Mouse (Mus musculus) CH12.LX (cell line): ENCODE results near the gene Tmem89. TPM values are rescaled to one million over a fixed set of nuclear protein-coding genes. Genes with fewer than 3 reads are reported as not detected.

ENCODE experiments used
- DNase-seq: peaks from one replicate; pipeline ENCODE4 v3.0.0-alpha.2; 2013; ENCODE audit errors: extremely low read depth
- H3K27ac ChIP-seq: 2 replicates; pipeline ENCODE4 v1.5.1; 2012; ENCODE audit warnings: low read depth, mild to moderate bottlenecking, control low read depth, moderate library complexity; ENCODE audit not compliant: insufficient read depth
- H3K27me3 ChIP-seq: replicated peaks from 2 replicates; pipeline ENCODE3; 2012; ENCODE audit warnings: inconsistent platforms
- H3K36me3 ChIP-seq, 2 experiments: replicated peaks in 1 of 2; 2 replicates each; pipeline versions ENCODE3 to v1.6.1; 2012; ENCODE audit warnings: inconsistent platforms in 1 of 2, low read length in 1 of 2, mild to moderate bottlenecking in 1 of 2, mixed read lengths in 1 of 2, moderate library complexity in 1 of 2; ENCODE audit not compliant: control insufficient read depth in 1 of 2, insufficient read depth in 1 of 2
- H3K4me1 ChIP-seq, 2 experiments: 2 replicates each; pipeline ENCODE4 v1.6.1; 2012; ENCODE audit warnings: inconsistent platforms in 1 of 2, moderate library complexity in 1 of 2; ENCODE audit not compliant: insufficient read depth in 2 of 2, control insufficient read depth in 1 of 2
- H3K4me2 ChIP-seq: 2 replicates; pipeline ENCODE4 v1.6.1; 2012; ENCODE audit warnings: low read depth, mild to moderate bottlenecking, control low read depth; ENCODE audit not compliant: poor library complexity, insufficient read depth, severe bottlenecking
- H3K4me3 ChIP-seq, 3 experiments: fragments of 150-350 bp in 1 of 3; sonication (generic) in 1 of 3; replicated peaks in 1 of 3; 2 replicates each; pipeline versions ENCODE3 to v1.5.1; 2011 to 2012; ENCODE audit warnings: low read depth in 2 of 3, low read length in 2 of 3, mild to moderate bottlenecking in 2 of 3, moderate library complexity in 2 of 3, control low read depth in 1 of 3, improper control_type of control experiment in 1 of 3, inconsistent platforms in 1 of 3, mixed read lengths in 1 of 3; ENCODE audit not compliant: poor library complexity in 1 of 3
- H3K79me2 ChIP-seq: replicated peaks from 2 replicates; pipeline ENCODE4 v1.6.1; 2012; ENCODE audit warnings: mild to moderate bottlenecking, moderate library complexity; ENCODE audit not compliant: control insufficient read depth, poor library complexity, insufficient read depth, severe bottlenecking; ENCODE audit errors: extremely low read depth
- H3K9ac ChIP-seq: 2 replicates; pipeline ENCODE4 v1.6.1; 2012; ENCODE audit warnings: low read depth, mild to moderate bottlenecking, control low read depth, moderate library complexity; ENCODE audit not compliant: insufficient read depth
- H3K9me3 ChIP-seq: replicated peaks from 2 replicates; pipeline ENCODE3; 2012; ENCODE audit warnings: low read length, inconsistent platforms, mixed read lengths
- JUND ChIP-seq: conservative IDR thresholded peaks from 2 replicates; pipeline ENCODE4 v1.6.1; 2011; ENCODE audit warnings: low read depth, low read length, improper control_type of control experiment
- KAT2A ChIP-seq: IDR thresholded peaks from 2 replicates; pipeline ENCODE4 v1.6.1; 2012; ENCODE audit warnings: low read length, improper control_type of control experiment, inconsistent platforms; ENCODE audit not compliant: insufficient replicate concordance
- MAX ChIP-seq: IDR thresholded peaks from 2 replicates; pipeline ENCODE4 v1.6.1; 2011; ENCODE audit warnings: low read length, improper control_type of control experiment
- POLR2A ChIP-seq: IDR thresholded peaks from 2 replicates; pipeline ENCODE4 v1.6.1; 2011; ENCODE audit warnings: low read depth, mild to moderate bottlenecking, improper control_type of control experiment, low read length
- POLR2AphosphoS2 ChIP-seq: IDR thresholded peaks from 2 replicates; pipeline ENCODE4 v1.6.1; 2011; ENCODE audit warnings: low read depth, low read length, improper control_type of control experiment
- RAD21 ChIP-seq: IDR thresholded peaks from 2 replicates; pipeline ENCODE4 v1.6.1; 2011; ENCODE audit warnings: low read depth, mild to moderate bottlenecking, low read length, improper control_type of control experiment, moderate library complexity
- TBP ChIP-seq: conservative IDR thresholded peaks from 2 replicates; pipeline ENCODE4 v1.6.1; 2011; ENCODE audit warnings: low read depth, low read length, improper control_type of control experiment
- UBTF ChIP-seq: IDR thresholded peaks from 2 replicates; pipeline ENCODE4 v1.6.1; 2012; ENCODE audit warnings: low read depth, mild to moderate bottlenecking, inconsistent platforms, low read length, improper control_type of control experiment, moderate library complexity
- USF2 ChIP-seq: conservative IDR thresholded peaks from 2 replicates; pipeline ENCODE4 v1.6.1; 2011; ENCODE audit warnings: low read depth, low read length, improper control_type of control experiment
- ZC3H11A ChIP-seq: IDR thresholded peaks from 2 replicates; pipeline ENCODE4 v1.6.1; 2012; ENCODE audit warnings: low read depth, mild to moderate bottlenecking, inconsistent platforms, low read length, improper control_type of control experiment
- ZMIZ1 ChIP-seq: IDR thresholded peaks from 2 replicates; pipeline ENCODE4 v1.6.1; 2012; ENCODE audit warnings: low read depth, mild to moderate bottlenecking, inconsistent platforms, low read length, improper control_type of control experiment
- dilution Hi-C: fragments of 300-500 bp; cut with MboI; formaldehyde crosslinking; loops from 2 replicates; pipeline ENCODE4 v1.14.3; 2020; ENCODE audit warnings: low sequenced_read_pairs; ENCODE audit not compliant: extremely low pct_unique_long_range_greater_than_20kb, extremely low pct_ligation_motif_present
- in situ Hi-C: fragments of 300-500 bp; cut with MboI; formaldehyde crosslinking; loops from 3 replicates; pipeline ENCODE4 v1.14.3; 2019; ENCODE audit warnings: low sequenced_read_pairs, low pct_ligation_motif_present, low pct_unique_long_range_greater_than_20kb, mixed read lengths
- polyA plus RNA-seq: library from polyadenylated mRNA; unstranded; fragments of >175 nt; gene quantifications from 2 replicates; pipeline ENCODE4 v1.2.1, GENCODE M21; 2012; ENCODE audit warnings: low read depth; ENCODE audit not compliant: insufficient read length
- total RNA-seq, 2 experiments: library from RNA; depleted of rRNA; stranded (reverse); fragments of 300-350 nt in 1 of 2; fragments of >200 nt in 1 of 2; gene quantifications; 2 replicates each; pipeline ENCODE4 v1.2.3; 2012 to 2014

Gene Tmem89
- total and polyA plus RNA-seq, 3 experiments = not detected

- Histone ChIP-seq H3K4me1 (no peaks in the 10 kb centered on the region), H3K9ac (no peak overlapping the region), H3K27me3 (no peaks in the 10 kb centered on the region), H3K27ac (no peak overlapping the region), H3K36me3 (peaks cover 0 to 13% of the 10 kb centered on the region in 2 experiments), H3K4me3 (no peak overlapping the region), H3K79me2 (no peaks in the 10 kb centered on the region), H3K9me3 (no peaks in the 10 kb centered on the region), H3K4me2 (no peak overlapping the region)
- dilution Hi-C loops (no loop called here), in situ Hi-C loops (no loop called here)
- TF ChIP-seq USF2 = no peak
- no peak for TF ChIP-seq ZC3H11A
- TF ChIP-seq POLR2A = no peak
- no peak for TF ChIP-seq KAT2A
- no peak for DNase-seq
Measured at GRCm38 (mm10) chr9:108955846-108956245, 41.4 kb downstream of the Tmem89 start.

DNA sequence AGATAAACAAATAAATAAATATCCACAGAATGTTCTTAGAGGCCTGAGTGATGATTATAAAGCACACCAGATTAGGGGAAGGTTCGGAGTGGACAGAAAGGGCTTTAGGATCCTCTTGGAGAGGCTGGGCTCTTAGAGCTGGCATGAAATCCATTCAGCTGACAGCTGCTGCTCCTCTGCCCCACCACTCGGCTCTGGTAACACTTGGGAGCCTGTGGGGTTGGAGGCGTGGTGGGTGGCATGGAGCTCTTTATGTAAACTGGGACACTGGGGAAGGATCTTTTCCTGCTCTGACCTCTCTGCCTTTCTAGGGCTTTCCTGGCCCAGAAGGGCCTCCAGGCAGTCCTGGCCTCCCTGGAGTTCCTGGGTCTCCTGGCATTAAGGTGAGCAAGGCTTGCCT is 49.2 kb downstream of the Tmem89 start:
- in situ Hi-C loops (no loop called here), dilution Hi-C loops (no loop called here)
- Histone ChIP-seq H3K27me3 (no peaks in the 10 kb centered on the region), H3K36me3 (peaks cover 0 to 26% of the 10 kb centered on the region in 2 experiments), H3K4me2 (no peak overlapping the region), H3K27ac (no peak overlapping the region), H3K4me3 (no peak overlapping the region), H3K79me2 (no peaks in the 10 kb centered on the region), H3K9ac (no peak overlapping the region), H3K9me3 (no peaks in the 10 kb centered on the region), H3K4me1 (no peaks in the 10 kb centered on the region)
- TF ChIP-seq UBTF (no peak), ZMIZ1 (no peak), JUND (no peak), MAX (no peak), RAD21 (no peak), POLR2A (no peak), ZC3H11A (no peak)
- DNase-seq = no peak

DNA sequence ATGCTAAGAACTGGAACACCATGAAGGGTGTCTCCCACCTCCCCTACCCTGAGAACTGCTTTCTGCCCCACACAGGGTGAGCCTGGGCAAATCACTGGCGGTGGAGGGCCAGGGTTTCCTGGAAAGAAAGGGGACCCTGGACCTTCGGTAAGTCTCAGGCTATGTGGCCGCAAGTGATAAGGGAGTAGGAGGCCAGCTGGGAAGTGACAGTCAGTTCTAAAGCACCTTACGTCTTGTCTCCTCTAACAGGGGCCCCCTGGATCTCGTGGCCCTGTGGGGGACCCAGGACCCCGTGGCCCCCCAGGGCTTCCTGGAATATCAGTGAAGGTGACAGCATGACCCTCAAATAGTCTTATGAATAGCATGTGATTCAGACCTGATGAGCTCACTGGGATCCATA is 49.9 kb downstream of the Tmem89 start:
- H3K27ac ChIP-seq = no peak overlapping the region
- TF ChIP-seq POLR2AphosphoS2 (no peak), TBP (no peak)
- dilution Hi-C loops (no loop called here), in situ Hi-C loops (no loop called here)
- no peak overlapping the region for H3K4me3 ChIP-seq
- H3K36me3 ChIP-seq = peaks cover 0 to 27% of the 10 kb centered on the region in 2 experiments
- no peak overlapping the region for H3K9ac ChIP-seq
- no peaks in the 10 kb centered on the region for H3K27me3 ChIP-seq
- no peak for DNase-seq
- no peaks in the 10 kb centered on the region for H3K4me1 ChIP-seq
- no peaks in the 10 kb centered on the region for H3K9me3 ChIP-seq
- no peak overlapping the region for H3K4me2 ChIP-seq
- no peaks in the 10 kb centered on the region for H3K79me2 ChIP-seq

Other genes with a start within 250 kb of the Tmem89 start
- 14.9 and 18.8 TPM in 2 replicates for gene Prkar2a, start 225.3 kb upstream of the Tmem89 start, total RNA-seq (2012; rRNA removed)
- gene Prkar2a, start 225.3 kb upstream of the Tmem89 start, total RNA-seq (2014; rRNA removed) = 10.1 and 13.6 TPM in 2 replicates
- 41.4 and 44.4 TPM in 2 replicates for gene Prkar2a, start 225.3 kb upstream of the Tmem89 start, polyA plus RNA-seq
- gene Ip6k2, start 130.8 kb upstream of the Tmem89 start, total RNA-seq (2012; rRNA removed) = 17.5 and 27.2 TPM in 2 replicates
- 22.6 and 23.6 TPM in 2 replicates for gene Ip6k2, start 130.8 kb upstream of the Tmem89 start, total RNA-seq (2014; rRNA removed)
- gene Ip6k2, start 130.8 kb upstream of the Tmem89 start, polyA plus RNA-seq = 28.4 and 31.4 TPM in 2 replicates
- gene Nckipsd, start 106.3 kb upstream of the Tmem89 start, total RNA-seq (2012; rRNA removed) = 4.4 and 6.6 TPM in 2 replicates
- gene Nckipsd, start 106.3 kb upstream of the Tmem89 start, total RNA-seq (2014; rRNA removed) = 5.1 and 6.4 TPM in 2 replicates
- gene Nckipsd, start 106.3 kb upstream of the Tmem89 start, polyA plus RNA-seq = 11.9 and 13.2 TPM in 2 replicates
- 0.04 and 0.29 TPM in 2 replicates for gene Celsr3, start 88.3 kb upstream of the Tmem89 start, total RNA-seq (2012; rRNA removed)
- gene Celsr3, start 88.3 kb upstream of the Tmem89 start, total RNA-seq (2014; rRNA removed) = not detected in 2 replicates
- 0.04 TPM in 1 of 2 replicates, not detected in the other for gene Celsr3, start 88.3 kb upstream of the Tmem89 start, polyA plus RNA-seq
- gene Slc26a6, start 61.3 kb upstream of the Tmem89 start, total RNA-seq (2012; rRNA removed) = 5.0 and 5.2 TPM in 2 replicates
- 3.4 and 5.0 TPM in 2 replicates for gene Slc26a6, start 61.3 kb upstream of the Tmem89 start, total RNA-seq (2014; rRNA removed)
- gene Slc26a6, start 61.3 kb upstream of the Tmem89 start, polyA plus RNA-seq = 8.3 and 10.0 TPM in 2 replicates
- gene Uqcrc1, start 22.0 kb downstream of the Tmem89 start, total RNA-seq (2012; rRNA removed) = 327 and 351 TPM in 2 replicates
- 301 and 326 TPM in 2 replicates for gene Uqcrc1, start 22.0 kb downstream of the Tmem89 start, total RNA-seq (2014; rRNA removed)
- 293 and 301 TPM in 2 replicates for gene Uqcrc1, start 22.0 kb downstream of the Tmem89 start, polyA plus RNA-seq
- gene Col7a1, start 39.0 kb downstream of the Tmem89 start, total RNA-seq (2012; rRNA removed) = 0.98 and 1.1 TPM in 2 replicates
- gene Col7a1, start 39.0 kb downstream of the Tmem89 start, total RNA-seq (2014; rRNA removed) = 0.31 and 0.86 TPM in 2 replicates
- gene Col7a1, start 39.0 kb downstream of the Tmem89 start, polyA plus RNA-seq = 2.0 and 3.0 TPM in 2 replicates
- not detected in 2 replicates for gene Ucn2, start 71.4 kb downstream of the Tmem89 start, total RNA-seq (2012; rRNA removed)
- not detected in 2 replicates for gene Ucn2, start 71.4 kb downstream of the Tmem89 start, total RNA-seq (2014; rRNA removed)
- gene Ucn2, start 71.4 kb downstream of the Tmem89 start, polyA plus RNA-seq = 0.40 and 0.49 TPM in 2 replicates
- gene Pfkfb4, start 77.2 kb downstream of the Tmem89 start, total RNA-seq (2012; rRNA removed) = 4.5 and 5.1 TPM in 2 replicates
- 5.9 and 6.5 TPM in 2 replicates for gene Pfkfb4, start 77.2 kb downstream of the Tmem89 start, total RNA-seq (2014; rRNA removed)
- gene Pfkfb4, start 77.2 kb downstream of the Tmem89 start, polyA plus RNA-seq = 6.0 and 6.7 TPM in 2 replicates
- gene Shisa5, start 123.9 kb downstream of the Tmem89 start, total RNA-seq (2012; rRNA removed) = 134 and 153 TPM in 2 replicates
- gene Shisa5, start 123.9 kb downstream of the Tmem89 start, total RNA-seq (2014; rRNA removed) = 156 and 170 TPM in 2 replicates
- gene Shisa5, start 123.9 kb downstream of the Tmem89 start, polyA plus RNA-seq = 121 and 166 TPM in 2 replicates
- gene Trex1, start 145.1 kb downstream of the Tmem89 start, total RNA-seq (2012; rRNA removed) = 20.8 and 31.5 TPM in 2 replicates
- gene Trex1, start 145.1 kb downstream of the Tmem89 start, total RNA-seq (2014; rRNA removed) = 20.1 and 21.1 TPM in 2 replicates
- gene Trex1, start 145.1 kb downstream of the Tmem89 start, polyA plus RNA-seq = 15.8 and 22.9 TPM in 2 replicates
- 18.0 and 19.3 TPM in 2 replicates for gene Atrip, start 159.5 kb downstream of the Tmem89 start, total RNA-seq (2012; rRNA removed)
- 16.2 and 17.6 TPM in 2 replicates for gene Atrip, start 159.5 kb downstream of the Tmem89 start, total RNA-seq (2014; rRNA removed)
- gene Atrip, start 159.5 kb downstream of the Tmem89 start, polyA plus RNA-seq = 21.3 and 24.1 TPM in 2 replicates
- gene Ccdc51, start 167.9 kb downstream of the Tmem89 start, total RNA-seq (2012; rRNA removed) = 18.2 TPM in 2 replicates
- 15.9 and 16.2 TPM in 2 replicates for gene Ccdc51, start 167.9 kb downstream of the Tmem89 start, total RNA-seq (2014; rRNA removed)
- 7.6 and 8.6 TPM in 2 replicates for gene Ccdc51, start 167.9 kb downstream of the Tmem89 start, polyA plus RNA-seq
- 255 and 369 TPM in 2 replicates for gene Tma7, start 168.0 kb downstream of the Tmem89 start, total RNA-seq (2012; rRNA removed)
- gene Tma7, start 168.0 kb downstream of the Tmem89 start, total RNA-seq (2014; rRNA removed) = 336 and 356 TPM in 2 replicates
- 494 and 529 TPM in 2 replicates for gene Tma7, start 168.0 kb downstream of the Tmem89 start, polyA plus RNA-seq
- gene Plxnb1, start 180.8 kb downstream of the Tmem89 start, total RNA-seq (2012; rRNA removed) = under 0.01 TPM in 1 of 2 replicates, not detected in the other
- gene Plxnb1, start 180.8 kb downstream of the Tmem89 start, total RNA-seq (2014; rRNA removed) = not detected in 2 replicates
- gene Plxnb1, start 180.8 kb downstream of the Tmem89 start, polyA plus RNA-seq = not detected in 2 replicates
- gene Fbxw21, start 247.4 kb downstream of the Tmem89 start, total RNA-seq (2012; rRNA removed) = not detected in 2 replicates
- not detected in 2 replicates for gene Fbxw21, start 247.4 kb downstream of the Tmem89 start, total RNA-seq (2014; rRNA removed)
- gene Fbxw21, start 247.4 kb downstream of the Tmem89 start, polyA plus RNA-seq = not detected in 2 replicates